Mouse (Mus musculus) liver, adult 2 months (tissue): ENCODE measurements around the gene Ctnnal1.

ENCODE experiments used
- CTCF ChIP-seq: fragments of 200-500 bp; IDR thresholded peaks from 2 replicates; pipeline ENCODE4 v1.5.1; 2011; ENCODE audit warnings: low read depth, low read length, control low read depth
- POLR2A ChIP-seq: fragments of 200-500 bp; IDR thresholded peaks from 2 replicates; pipeline ENCODE4 v1.6.1; 2011; ENCODE audit warnings: low read length, control low read depth; ENCODE audit not compliant: insufficient read depth; ENCODE audit errors: extremely low read depth

DNA sequence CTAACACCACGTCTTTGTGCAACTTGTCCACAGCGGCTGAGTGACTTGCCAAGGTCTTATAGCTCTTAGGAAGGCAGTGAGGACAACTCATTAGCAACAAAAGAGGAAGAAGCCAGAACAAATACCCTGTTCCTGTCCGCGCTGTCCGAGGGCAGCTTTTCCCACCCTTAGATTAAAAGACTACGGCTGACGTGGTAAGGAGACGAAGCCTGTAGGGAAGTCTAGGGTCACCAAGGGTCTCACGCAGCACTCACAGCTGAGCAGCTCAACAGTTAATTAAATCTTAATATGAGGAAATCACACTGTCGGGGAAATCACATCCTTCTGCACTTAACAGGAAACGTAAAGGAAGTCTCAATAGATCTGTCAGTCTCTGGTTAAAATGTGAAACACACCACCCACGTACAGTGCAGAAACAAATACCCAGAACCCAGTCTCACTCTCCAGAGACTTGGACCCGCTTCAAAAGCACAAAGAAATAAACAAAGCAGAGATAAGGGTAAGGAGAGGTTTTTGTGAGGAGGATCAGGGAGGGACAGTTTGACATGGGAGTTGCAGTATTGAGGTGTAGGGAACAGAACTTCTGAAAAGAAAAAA, 33.9 kb downstream of the Ctnnal1 start:
- TF ChIP-seq CTCF (no peak), POLR2A (no peak)
